Mouse (Mus musculus): ENCODE measurements around the gene Mrps11.

GRCm38 (mm10) chr7:78739351-78740000 lies 43.4 kb upstream of the Mrps11 start:
- TF ChIP-seq CTCF (IDR thresholded peaks at IDR 0.05; ENCODE audit: low read depth) (no peak), EP300 (IDR thresholded peaks at IDR 0.05; ENCODE audit: low read depth) (no peak)
